Mouse (Mus musculus): ENCODE data around the gene Fem1a.
A peak's percentile ranks its signal among the peaks of the same experiment; 100 is the strongest.

The Fem1a gene

GRCm38 (mm10) chr17:56303847-56304586, 47.4 kb downstream of the Fem1a start:
- DNase-seq (ENCODE audit: low read depth, low spot score), result peak; percentile 67

GRCm38 (mm10) chr17:56304718-56305117, 48.1 kb downstream of the Fem1a start:
- DNase-seq (ENCODE audit: low read depth, low spot score), result no peak

- DNase-seq (ENCODE audit: low read depth, low spot score), result no peak
Observed at GRCm38 (mm10) chr17:56305156-56305555, 48.5 kb downstream of the Fem1a start.

- DNase-seq (ENCODE audit: low read depth, low spot score), result no peak
Observed at GRCm38 (mm10) chr17:56305826-56306225, 49.2 kb downstream of the Fem1a start.

GRCm38 (mm10) chr17:56308088-56308487, 51.5 kb downstream of the Fem1a start:
- no peak for DNase-seq (ENCODE audit: low read depth, low spot score)

GRCm38 (mm10) chr17:56309191-56309945, 52.8 kb downstream of the Fem1a start:
- DNase-seq (ENCODE audit: low read depth, low spot score), result no peak
